Mouse (Mus musculus) ES-CJ7 (cell line): Measurements from ENCODE around the gene Fzr1.

Source experiments
- DNase-seq: peaks from one replicate; pipeline ENCODE4 v3.0.0; 2011; ENCODE audit warnings: low read depth, low spot score

The Fzr1 gene

DNA sequence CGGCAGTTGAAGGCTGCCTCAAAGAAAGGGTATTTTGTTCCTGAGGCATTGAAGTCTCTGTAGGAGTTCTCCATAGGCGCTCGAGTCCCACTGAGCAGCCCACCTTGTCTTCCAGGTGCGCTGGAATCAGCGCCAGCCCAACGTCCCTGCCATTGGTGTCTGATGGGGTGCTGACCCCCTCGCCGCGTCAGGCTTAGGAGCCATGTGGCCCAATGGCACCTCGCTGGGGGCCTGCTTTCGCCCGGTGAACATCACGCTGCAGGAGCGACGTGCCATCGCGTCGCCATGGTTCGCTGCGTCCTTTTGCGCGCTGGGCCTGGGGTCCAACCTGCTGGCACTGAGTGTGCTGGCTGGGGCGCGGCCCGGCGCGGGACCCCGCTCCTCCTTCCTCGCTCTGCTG, 46.0 kb downstream of the Fzr1 start:
- DNase-seq, result no peak

DNA sequence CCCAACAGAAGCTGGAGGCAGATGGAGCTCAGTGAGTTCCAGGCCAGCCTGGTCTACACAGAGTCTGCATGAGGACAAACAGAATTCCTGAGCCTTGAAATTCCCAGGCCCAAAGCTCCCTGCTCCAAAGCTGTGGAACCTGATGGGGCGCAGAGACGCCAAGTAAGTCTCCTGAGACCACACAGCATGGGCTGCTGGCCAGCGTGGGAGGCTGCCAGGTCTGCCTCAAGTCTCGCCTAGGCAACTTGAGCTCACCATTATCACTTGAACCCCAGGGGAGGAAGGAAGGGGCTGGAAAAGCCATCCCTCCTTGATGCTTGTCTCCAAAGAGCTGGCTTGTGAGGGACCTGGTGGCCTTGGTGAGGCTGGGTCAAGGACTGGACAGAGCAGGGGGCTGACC, 48.3 kb downstream of the Fzr1 start:
- DNase-seq, result no peak

DNA sequence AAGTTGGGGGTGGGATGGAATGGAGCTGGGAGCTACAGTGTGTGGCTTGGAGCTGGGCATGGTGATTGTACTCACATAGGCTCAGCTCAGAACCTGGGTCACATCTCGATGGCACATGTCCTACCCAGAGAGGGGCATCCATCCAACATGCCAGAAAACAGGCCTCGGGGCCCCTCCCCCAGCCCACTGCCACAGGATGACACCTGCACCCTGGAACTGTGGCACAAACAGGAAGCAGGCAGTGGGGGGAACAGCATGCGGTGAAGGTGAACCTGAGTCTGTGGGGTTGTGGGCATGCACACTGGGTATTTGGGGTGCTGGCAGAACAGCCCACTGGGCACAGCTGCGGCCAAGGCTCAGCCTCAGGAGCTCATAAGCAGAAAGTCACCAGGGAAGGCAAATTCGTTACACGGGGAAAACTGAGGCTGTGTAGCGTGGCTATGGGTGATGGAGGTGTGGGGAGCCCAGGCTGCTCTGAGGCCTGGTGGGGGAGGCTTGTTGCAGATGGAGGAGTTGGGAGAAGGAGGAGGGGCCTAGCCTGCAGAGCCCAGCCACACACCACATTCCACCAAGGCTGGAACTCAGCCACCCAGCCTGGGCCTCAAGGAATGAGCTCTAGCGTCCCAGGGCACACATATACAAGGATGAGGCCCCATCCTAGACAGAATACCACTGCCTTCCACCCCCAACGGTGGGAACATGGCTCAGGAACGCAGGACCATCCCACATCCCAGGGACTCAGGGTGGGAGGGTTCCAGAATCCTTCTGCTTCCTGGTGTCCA, 48.9 kb downstream of the Fzr1 start:
- DNase-seq, result no peak

GRCm38 (mm10) chr10:81328386-81328785, 49.9 kb downstream of the Fzr1 start, which contains the start of gene Tbxa2r:
Gene Tbxa2r, plus strand, starts transcription at chr10:81328731.
- no peak for DNase-seq

DNA sequence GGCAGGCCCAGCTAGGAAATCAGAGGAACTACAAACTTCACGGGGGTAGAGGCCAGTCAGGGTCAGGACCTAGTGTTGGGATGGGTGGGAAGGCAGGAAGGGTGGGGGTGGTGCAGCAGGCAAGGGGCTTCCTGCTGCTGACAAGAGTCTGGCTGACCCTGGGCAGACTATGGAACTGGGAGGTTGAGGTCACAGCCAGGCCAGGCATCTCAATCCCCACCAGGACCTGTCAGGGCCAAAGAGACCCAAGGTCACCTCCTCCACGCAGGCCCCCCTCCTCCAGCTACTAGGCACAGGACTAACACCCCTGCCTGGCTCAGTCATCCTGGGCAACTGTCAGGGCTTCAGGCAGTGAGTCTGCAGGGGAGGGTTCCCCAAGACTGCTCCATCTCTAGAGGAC, 50.4 kb downstream of the Fzr1 start:
- no peak for DNase-seq

- no peak for DNase-seq
These were observed 51.5 kb downstream of the Fzr1 start for GRCm38 (mm10) chr10:81326858-81327257.

DNA sequence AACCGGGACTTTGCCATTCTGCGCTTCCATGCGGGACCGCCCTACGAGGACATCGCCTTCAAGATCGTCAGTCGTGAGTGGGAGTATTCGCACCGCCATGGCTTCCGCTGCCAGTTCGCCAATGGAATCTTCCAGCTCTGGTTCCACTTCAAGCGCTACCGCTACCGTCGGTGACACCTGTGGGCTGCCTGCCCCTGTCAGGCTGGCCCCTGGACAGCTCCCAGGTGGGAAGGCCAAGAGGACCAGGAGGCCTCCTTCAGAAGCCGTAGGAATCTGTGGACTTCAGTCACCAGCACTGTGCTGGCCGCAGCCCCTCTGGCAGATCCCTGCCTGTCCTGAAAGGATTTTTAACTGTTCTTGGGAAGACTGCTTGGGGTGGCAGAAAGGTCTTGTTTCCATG, 52.5 kb downstream of the Fzr1 start:
- no peak for DNase-seq

DNA sequence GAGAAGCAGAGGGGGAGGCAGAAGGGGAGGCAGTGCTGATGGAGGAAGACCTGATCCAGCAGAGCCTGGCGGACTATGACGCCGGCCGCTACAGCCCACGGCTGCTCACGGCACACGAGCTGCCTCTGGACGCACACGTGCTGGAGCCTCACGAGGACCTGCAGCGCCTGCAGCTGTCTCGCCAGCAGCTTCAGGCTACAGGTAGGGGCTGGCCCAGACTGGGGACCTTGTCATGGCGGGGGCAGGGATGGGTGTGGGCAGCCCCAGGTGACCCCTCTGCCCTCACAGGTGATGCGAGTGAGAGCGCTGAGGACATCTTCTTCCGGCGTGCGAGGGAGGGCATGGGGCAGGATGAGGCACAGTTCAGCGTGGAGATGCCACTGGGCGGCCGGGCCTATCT, 53.1 kb downstream of the Fzr1 start:
- DNase-seq, result no peak

- no peak for DNase-seq
These were observed 54.4 kb downstream of the Fzr1 start for GRCm38 (mm10) chr10:81323791-81324530.

DNA sequence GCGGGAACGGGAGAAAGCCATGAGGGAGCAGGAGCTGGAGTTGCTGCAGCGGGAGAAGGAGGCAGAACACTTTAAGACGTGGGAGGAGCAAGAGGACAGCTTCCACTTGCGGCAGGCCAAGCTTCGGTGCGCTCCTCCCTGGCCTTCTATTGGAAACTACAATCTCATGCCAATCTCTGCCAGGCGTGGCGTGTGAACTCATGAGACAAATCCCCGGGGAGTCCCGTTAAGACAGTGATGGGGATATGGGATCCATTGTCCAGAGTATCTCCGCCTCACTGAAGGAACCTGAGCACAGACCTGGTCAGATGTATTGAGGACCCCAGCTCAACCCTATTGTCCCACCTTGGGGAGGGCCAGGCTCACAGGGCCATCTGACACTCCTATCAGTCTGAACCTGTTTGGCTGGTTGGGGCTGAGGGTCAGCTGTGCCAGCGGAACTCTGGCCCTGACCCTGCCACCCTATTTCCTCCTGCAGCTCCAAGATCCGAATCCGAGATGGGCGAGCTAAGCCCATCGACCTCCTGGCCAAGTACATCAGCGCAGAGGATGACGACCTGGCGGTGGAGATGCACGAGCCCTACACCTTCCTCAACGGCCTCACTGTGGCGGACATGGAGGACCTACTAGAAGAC, 55.1 kb downstream of the Fzr1 start:
- no peak for DNase-seq

DNA sequence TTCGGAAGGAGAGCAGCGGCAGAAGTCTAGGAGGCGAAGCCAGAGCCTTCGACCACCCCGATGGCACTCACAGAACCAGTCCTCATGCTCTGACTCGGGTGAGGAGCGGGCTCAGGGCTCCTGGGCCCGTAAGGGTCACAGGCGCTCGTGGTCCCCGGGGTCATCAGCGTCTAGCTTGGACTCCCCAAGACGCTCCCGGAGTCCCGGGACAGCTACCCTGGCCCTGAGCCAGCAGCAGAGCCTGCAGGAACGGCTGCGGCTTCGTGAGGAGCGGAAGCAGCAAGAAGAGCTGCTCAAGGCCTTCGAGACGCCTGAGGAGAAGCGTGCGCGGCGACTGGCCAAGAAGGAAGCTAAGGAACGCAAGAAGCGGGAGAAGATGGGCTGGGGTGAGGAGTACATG, 55.9 kb downstream of the Fzr1 start:
- no peak for DNase-seq

DNA sequence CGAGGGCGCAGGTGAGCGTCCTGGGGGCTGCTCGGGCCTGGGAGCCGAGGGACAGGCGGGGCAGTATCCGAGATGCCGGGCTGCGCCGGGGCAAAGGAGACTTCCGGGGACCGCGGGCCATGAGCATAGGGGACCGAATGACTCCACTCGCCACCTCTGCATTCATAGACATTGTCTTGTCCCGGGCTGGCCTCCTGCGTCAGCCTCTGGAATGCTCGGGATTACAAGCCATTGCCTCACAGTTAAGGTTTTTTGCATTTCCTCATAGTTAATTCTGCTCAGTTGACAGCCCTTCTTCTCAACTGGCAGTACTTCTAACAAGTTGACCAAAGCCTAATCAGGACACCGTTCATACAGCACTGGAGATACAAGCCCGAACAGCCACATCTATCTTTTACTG, 56.9 kb downstream of the Fzr1 start:
- DNase-seq, result no peak

DNA sequence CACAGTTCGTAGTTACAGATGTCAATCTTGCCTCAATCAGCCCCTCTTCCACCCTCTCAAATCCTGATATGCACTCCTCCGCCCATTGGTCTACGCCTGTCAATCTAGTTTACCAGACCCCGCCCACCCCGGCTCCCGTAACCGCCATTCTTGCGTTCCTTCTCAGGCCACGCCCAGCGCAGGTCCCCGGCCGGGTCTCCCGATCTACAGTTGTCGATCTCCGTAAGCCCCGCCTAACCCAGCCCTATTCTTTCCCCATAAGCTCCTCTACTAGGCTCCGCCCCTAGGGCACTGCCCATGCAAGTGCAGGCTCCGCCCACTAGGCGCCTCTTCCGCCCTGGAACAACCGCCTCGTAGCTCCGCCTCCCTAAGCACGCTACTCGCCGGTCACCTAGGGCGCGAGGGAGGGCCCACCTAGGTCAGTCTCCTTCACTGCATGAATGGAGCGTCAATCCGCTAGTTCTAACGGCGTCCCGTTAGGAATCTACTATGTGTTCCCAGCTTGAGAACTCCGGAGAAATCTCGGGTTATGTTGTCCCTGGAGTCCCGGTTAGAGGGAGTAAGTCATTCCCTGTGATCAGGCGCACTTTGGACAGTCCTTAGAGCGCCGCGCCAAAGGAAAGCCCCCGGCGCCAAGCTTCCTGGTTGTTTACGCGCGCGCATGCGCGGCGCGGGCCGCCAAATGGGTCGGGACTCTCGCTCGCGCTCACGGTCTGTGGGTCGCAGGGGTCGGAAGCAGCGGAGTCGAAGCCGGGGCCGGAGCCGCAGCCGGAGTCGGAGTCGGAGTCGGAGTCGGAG, 57.6 kb downstream of the Fzr1 start, which contains the start of gene Cactin:
TSS of gene Cactin (plus strand) at position 554 of the 798 bp plus-strand sequence.
- DNase-seq, result peak; percentile 100

DNA sequence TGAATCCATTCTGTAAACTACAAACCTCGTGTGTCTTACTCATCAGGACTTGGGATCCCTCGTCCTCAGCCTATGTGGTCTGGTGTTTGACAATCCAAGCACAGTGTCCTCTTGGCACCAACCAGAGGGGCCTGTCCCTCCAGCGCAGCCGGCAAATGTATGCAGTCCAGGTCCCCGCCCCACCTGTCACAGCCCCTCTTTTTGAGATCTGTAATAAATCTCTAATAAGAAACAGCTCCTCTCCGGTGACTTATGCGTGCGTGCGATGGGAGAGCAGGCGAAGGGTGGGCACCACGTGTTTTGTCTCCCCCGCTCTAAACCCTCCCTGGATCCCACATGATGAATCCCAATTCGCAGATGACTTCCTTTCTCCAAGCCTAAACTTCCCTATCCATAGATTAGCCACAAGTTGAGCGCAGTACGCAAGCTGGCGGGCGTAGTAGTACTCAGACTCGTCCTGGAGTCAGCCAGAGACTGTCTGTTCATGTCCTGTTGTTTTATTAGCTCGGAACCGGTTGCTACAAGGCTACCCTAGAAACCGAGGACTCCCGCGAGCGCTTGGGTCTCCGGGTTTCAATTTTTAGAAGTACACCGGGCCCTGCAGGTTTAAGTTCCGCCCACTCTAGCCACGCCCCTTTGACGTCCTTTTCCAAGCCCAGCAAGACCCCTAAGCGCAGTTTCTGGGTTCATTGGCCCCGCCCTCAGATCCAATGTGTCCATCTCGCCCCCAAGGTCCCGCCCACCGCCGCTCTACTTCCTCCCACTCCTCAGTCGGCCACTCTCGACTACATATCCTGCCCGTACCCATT, 58.4 kb downstream of the Fzr1 start:
- peak; percentile 99 for DNase-seq

- no peak for DNase-seq
These were observed 59.0 kb downstream of the Fzr1 start for GRCm38 (mm10) chr10:81319330-81319699.

- no peak for DNase-seq
These were observed 59.6 kb downstream of the Fzr1 start for GRCm38 (mm10) chr10:81318589-81319329.

- peak; percentile 83 for DNase-seq
These were observed 61.0 kb downstream of the Fzr1 start for GRCm38 (mm10) chr10:81317273-81317672.

DNA sequence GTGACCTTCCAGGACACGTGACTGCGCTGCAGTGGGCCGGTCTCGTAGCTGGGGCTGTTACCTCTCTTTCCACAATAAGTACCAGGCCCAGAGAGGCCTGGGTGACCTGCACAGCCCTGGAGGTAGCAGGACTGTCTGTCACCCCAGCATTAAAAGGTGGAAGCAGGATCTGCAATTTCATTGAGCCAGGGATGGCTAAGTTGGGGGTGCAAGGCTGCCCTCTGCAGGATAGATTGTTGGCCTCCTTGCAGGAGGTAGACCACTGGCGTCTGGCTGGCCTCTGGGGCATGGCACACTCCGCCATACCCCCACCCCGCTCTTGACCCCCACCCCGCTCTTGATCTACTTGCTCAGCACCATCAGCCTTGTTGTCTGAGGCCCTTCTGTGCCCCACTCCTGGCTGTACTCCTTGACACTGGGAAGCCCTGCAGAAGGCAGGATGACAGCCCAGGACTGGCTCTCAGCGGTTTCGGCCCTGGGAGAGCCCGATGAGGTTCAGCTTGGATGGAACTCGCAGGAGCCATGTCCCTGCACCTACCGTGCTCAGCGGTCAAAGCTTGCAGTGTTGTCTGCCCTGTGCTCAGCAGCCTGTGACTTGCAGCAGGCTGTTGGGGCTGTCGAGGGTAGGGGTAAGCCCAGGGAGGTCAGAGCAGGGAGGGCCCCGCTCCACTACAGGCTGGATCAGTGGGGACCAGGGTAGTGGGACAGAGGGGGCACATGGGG, 61.8 kb downstream of the Fzr1 start:
- DNase-seq, result no peak
